Mouse (Mus musculus) frontal cortex, adult (tissue): Measurements from ENCODE around the gene Mdm2.

ENCODE experiments used
- ATAC-seq: cut with Nextera tagmentation; 2 replicates; pipeline ENCODE4 v1.9.2; 2017; ENCODE audit warnings: mild to moderate bottlenecking, moderate library complexity, mixed read lengths; ENCODE audit not compliant: low TSS enrichment

Gene Mdm2

DNA sequence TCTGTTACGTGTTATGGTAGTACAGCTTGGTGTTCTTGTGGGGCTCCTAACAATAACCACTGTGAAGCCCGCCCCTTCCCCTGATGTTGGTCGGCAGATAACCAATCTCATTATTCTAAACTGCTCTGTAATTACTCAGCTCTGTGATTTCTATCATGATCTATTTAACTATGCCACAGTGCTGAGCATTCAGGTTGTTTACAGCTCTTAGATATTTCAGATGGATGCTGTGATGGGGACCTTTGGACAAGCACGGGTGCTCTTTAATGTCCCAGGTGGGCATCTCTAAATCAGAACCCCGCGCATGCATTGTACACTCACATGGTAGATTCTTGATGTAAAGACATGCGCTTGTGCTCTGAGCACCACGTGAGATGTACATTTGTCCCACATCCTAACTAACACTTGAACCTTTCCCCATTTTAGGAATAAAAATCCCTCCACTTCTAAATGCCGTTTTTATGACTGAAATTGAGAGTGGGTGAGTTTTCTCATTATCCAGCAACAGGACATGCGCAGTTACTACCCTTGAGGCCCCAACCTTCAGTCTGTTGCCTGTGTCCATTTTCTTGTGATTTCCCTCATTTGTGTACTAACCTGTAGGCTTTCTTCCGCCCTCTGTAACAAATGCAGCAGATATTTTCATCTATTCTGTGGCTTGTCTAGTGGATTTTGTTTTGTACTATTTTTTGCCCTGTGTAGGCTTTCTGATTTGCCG is 66.7 kb downstream of the Mdm2 start:
- no peak for ATAC-seq

DNA sequence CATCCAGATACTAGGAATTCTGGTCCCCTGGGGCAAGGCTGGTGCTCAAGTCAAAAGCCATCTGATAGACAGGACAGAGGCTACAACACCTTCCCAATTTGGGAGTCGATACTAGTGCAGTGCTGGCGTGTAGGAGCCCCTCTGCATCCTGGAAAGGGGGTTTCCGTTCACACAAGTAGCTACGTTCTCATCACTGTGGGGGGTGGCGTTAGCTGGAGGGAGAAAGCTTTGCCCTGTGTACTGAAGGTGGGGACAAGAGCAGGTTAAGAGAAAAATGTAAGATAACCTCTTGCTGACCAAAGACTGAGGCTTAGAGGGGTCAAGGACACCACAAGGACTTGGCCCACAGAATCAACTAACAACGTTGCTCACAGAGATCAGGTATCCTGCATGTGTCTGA is 67.3 kb downstream of the Mdm2 start:
- no peak for ATAC-seq

GRCm38 (mm10) chr10:117642491-117643262 is 67.9 kb downstream of the Mdm2 start:
- no peak for ATAC-seq

GRCm38 (mm10) chr10:117642201-117642450 is 68.4 kb downstream of the Mdm2 start:
- no peak for ATAC-seq

- no peak for ATAC-seq
These were observed 69.0 kb downstream of the Mdm2 start for GRCm38 (mm10) chr10:117641400-117642200.

- no peak for ATAC-seq
These were observed 69.9 kb downstream of the Mdm2 start for GRCm38 (mm10) chr10:117640595-117641078.

- no peak for ATAC-seq
These were observed 70.5 kb downstream of the Mdm2 start for GRCm38 (mm10) chr10:117639899-117640594.

DNA sequence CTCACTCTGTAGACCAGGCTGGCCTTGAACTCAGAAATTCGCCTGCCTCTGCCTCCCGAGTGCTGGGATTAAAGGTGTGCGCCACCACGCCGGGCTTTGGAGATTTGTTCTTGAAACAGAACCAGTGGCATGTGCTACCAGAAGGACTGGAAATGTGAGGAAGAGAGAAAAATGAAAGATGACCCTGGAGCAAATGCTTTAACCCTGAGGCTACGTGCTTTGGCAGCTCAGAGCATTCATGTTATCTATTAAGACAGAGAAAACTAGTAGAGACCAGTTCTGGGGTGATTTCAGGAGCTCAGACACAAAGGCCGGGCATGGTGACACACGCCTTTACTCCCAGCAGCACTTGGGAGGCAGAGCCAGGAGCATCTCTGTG is 71.3 kb downstream of the Mdm2 start:
- no peak for ATAC-seq
